Mouse (Mus musculus) brain, embryonic 14.5 days (tissue): ENCODE measurements around the gene Wee1.
"Not testable (repeated sequence)": the region's sequence is repeated elsewhere in the genome, so short reads cannot be mapped to it uniquely, and the experiment has no call there.

Experiments used
- CTCF ChIP-seq: fragments of 200-500 bp; IDR thresholded peaks from 2 replicates; pipeline ENCODE4 v1.5.1; 2012; ENCODE audit warnings: inconsistent platforms, mild to moderate bottlenecking, moderate library complexity, borderline replicate concordance; ENCODE audit not compliant: insufficient read depth, insufficient read length; ENCODE audit errors: extremely low read depth
- POLR2A ChIP-seq: fragments of 200-500 bp; IDR thresholded peaks from 2 replicates; pipeline ENCODE4 v1.6.1; 2012; ENCODE audit warnings: mild to moderate bottlenecking, inconsistent platforms, borderline replicate concordance; ENCODE audit not compliant: poor library complexity, insufficient read depth, insufficient read length, severe bottlenecking; ENCODE audit errors: extremely low read depth

DNA sequence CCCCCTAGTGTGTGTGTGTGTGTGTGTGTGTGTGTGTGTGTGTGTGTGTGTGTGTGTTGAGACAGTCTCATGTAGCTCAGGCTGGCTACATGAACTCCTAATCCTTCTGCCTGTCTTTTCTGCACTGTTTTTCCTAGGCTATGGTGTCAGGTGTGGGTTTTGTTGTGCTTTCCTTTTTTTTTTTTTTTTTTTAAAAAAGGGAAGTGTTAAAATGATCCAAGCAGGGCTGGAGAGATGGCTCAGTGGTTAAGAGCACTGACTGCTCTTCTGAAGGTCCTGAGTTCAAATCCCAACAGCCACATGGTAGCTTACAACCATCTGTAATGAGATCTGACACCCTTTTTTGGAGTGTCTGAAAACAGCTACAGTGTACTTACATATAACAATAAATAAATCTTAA lies 38.3 kb downstream of the Wee1 start:
- TF ChIP-seq CTCF, POLR2A: not testable (repeated sequence)
